Mouse (Mus musculus) kidney, adult 9 months (tissue): Measurements from ENCODE around the gene Sh2b3.
"Not testable (repeated sequence)": the region's sequence is repeated elsewhere in the genome, so short reads cannot be mapped to it uniquely, and the experiment has no call there.

ENCODE experiments used
- DNase-seq: peaks from one replicate; pipeline ENCODE4 v3.0.0; 2022

The Sh2b3 gene

GRCm38 (mm10) chr5:121837441-121838340, at the start of gene Sh2b3:
TSS of gene Sh2b3 (minus strand) at chr5:121837646.
- peak; percentile 47 for DNase-seq

GRCm38 (mm10) chr5:121883356-121883755, 45.9 kb upstream of the Sh2b3 start:
- DNase-seq, result no peak

GRCm38 (mm10) chr5:121879211-121879610, 41.8 kb upstream of the Sh2b3 start:
- peak; percentile 47 for DNase-seq

DNA sequence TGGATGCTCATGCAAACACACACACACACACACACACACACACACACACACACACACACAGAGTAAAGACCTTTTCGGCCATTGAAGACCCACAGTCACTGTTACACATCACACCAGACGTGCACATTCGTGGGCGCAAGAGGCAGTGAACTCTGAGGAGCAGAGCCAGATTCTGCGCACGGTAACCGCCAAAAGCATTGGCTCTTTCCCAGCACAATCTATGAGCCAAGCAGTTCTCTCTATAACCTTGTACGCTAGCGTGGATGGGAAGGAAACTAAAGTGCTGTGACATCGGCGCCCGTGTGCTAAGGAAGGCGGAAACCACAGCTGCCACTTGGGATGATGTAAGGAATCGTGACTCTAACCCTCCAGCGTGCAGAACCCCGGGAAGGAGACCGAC, 41.3 kb upstream of the Sh2b3 start:
- DNase-seq, result no peak

DNA sequence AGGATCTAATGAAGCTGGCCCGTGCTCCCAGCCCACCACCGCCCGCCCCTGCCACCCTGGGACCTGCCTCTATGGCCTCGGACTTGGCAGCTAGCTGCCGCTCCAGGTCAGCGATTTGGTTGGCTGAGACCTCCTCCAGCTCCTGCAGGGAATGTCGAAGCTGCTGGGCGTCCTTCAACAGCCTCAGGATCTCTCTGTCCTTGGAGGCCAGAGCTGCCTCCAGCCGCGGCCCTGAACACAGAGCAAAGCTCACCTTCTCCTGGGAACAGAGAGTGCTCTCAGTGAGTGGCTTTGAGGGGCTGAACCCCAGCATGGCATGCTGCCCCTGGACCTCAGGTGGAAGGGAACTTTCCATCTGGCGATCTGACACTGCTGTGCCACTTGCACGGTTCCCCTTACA, 39.5 kb upstream of the Sh2b3 start:
- no peak for DNase-seq

DNA sequence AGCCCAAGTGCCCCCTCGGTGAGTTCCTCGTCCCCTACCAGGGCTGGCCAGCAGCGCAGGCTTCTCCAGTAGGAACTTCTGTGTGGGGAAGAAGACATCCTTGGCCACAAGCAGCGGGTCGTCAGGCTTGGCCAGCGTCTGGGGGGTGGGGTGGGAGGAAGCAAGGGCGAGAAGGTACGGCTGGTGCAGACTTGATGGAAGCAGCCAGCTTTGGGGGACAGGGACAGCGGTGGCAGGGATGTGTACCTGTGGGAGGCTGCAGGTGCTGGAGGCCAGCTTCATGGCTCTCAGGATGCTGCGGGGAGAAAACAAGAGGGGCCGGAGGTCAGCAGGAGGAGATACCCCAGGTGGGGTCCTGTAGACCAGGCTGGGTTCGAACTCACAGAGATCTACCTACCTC, 37.6 kb upstream of the Sh2b3 start:
- DNase-seq, result no peak

- peak; percentile 73 for DNase-seq
These were observed 34.7 kb upstream of the Sh2b3 start for GRCm38 (mm10) chr5:121872158-121872557.

- DNase-seq, result no peak
These were observed 34.1 kb upstream of the Sh2b3 start for GRCm38 (mm10) chr5:121871515-121872030.

DNA sequence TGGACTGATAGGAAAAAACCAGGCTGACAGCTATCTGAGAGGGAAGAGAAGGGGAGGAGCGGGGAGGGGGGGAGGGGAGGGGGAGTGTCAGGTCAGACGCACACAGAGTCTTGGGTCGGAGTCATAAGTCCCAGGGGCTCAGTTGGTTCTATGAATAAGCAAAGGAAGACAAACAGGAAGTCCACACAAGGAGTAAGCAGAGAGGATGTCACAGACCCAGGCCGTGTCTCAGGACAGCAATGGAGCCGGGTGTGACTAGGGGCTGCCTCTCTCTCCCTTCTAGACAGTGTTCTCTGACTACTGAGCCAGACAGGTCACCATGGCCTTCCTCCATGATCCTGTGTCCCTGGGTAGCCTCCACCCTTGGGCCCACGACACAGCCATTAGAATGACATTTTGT, 33.4 kb upstream of the Sh2b3 start:
- DNase-seq, result peak; percentile 13

- DNase-seq, result no peak
These were observed 30.5 kb upstream of the Sh2b3 start for GRCm38 (mm10) chr5:121867963-121868362.

GRCm38 (mm10) chr5:121864330-121864729, 26.9 kb upstream of the Sh2b3 start:
- DNase-seq, result no peak

- no peak for DNase-seq
These were observed 24.5 kb upstream of the Sh2b3 start for GRCm38 (mm10) chr5:121861964-121862363.

DNA sequence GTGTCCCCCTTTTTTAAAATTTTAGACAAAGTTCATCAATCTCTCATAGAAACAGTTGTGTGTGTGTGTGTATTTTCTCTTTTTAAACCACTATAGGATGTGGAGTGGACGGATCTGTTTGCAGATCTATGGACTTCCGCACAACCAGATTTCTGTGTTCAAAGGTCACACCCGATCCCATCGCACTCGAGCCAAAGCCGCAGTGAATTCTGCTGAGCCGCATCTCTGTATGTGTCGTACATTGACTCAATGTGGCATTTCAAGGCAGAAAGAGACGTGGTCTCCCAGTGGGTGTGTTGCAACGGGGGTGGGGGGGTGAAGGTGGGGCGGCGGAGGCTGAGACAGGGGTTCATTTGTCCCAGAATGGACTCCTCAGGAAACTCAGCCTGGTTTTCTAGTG, 21.0 kb upstream of the Sh2b3 start:
- no peak for DNase-seq

DNA sequence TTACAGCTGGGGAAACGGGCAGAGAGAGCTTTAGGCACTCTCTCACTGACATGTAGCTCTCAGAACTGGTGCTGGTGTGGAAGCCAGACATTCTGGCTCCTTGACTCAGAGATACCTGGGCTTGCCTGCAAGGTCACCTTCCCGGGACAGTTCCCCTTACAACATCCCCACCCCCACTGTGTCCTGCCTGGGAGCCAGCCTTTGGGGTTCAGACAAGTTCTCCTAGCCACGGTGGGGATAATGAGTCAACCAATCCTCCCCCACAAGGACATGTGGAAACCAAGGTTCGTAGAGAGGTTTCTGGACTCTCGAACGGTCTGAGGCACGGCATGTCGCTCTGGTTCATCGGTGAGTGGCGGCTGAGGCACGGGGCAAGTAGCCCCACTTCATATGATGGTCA, 19.3 kb upstream of the Sh2b3 start:
- DNase-seq, result no peak

GRCm38 (mm10) chr5:121854768-121855167, 17.3 kb upstream of the Sh2b3 start:
- no peak for DNase-seq

DNA sequence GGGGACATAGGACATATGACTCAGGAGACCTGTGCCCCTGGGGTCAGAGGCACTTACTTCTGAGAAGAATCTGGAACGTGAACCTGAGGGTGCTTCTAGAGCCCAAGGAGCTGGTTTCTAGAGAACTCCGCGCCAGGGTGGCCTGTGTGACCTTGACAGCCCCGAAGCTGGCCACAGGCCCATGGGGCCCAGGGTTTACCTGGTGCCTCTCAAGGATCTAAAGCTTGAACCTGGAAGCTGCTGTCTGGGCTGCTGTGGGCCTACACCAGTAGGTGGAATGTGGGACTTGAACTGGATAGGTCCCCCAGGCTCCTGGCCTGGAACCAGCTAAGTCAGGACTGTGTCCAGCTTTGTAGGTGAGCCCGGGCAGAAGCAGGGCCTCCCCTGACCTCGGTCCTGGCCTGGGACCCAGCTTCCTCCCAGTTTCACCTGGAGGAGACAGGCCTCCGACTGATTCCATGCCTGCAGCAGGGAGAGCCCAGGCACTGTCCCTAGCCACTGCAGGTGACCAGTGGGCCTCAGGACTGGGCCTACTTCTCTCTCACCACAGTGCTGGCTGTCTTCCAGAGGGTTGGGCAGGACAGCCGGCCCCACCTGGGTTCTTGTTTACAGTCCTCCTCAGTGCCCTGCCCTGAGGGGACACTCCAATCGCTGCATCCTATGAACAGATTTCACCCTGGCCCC, 16.1 kb upstream of the Sh2b3 start:
- DNase-seq, result peak; percentile 76

GRCm38 (mm10) chr5:121849478-121850349, 12.3 kb upstream of the Sh2b3 start:
- DNase-seq, result peak; percentile 69

DNA sequence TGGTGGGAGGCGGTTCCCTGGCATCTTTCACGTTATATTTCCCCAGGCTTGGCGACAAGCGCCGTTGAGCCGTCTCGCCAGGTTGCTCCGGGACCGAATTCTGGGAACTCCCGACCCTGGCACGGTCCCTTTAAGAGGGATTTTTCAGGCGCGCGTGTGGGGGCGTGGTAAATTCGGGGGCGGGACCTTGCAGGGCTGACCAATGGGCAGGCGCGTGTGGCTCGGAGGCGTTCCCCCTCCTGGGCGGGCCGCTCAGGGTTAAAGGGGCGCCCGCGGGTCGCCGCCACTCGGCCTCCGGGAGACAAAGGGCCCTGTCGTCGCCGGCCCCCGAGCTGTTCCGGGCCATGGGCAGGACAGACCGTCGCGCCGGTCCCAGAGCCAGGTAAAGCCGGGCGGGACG, 11.3 kb upstream of the Sh2b3 start, which contains the start of gene Pheta1:
Pheta1 (plus strand) TSS at position 242 of the 400 bp plus-strand sequence.
- DNase-seq, result peak; percentile 94

- DNase-seq, result peak; percentile 74
These were observed 10.6 kb upstream of the Sh2b3 start for GRCm38 (mm10) chr5:121848035-121848519.

DNA sequence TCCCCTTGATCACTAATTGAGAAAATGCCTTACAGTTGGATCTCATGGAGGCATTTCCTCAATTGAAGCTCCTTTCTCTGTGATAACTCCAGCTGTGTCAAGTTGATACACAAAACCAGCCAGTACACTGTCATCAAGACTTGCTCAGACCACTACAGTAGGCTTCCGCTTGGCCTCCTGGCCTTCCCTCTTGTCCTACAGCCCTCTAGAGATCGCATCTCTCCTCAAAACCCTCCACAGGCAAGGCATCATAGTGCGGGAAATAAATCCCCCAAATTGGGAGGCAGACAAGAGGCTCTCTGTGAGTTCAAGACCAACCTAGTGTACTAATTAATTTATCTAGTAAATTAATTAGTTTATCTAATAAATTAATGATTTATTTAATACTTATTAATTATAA, 9.8 kb upstream of the Sh2b3 start:
- DNase-seq, result not testable (repeated sequence)

GRCm38 (mm10) chr5:121846322-121846721, 8.9 kb upstream of the Sh2b3 start:
- no peak for DNase-seq

GRCm38 (mm10) chr5:121845361-121845760, 7.9 kb upstream of the Sh2b3 start:
- DNase-seq, result no peak
